Mouse (Mus musculus): Measurements from ENCODE around the gene Gss.

Gss gene

GRCm38 (mm10) chr2:155517455-155518423 lies 74.9 kb downstream of the Gss start, which contains the start of the genes Acss2 and Ggt7:
Acss2 (plus strand) TSS chr2:155517948.
Ggt7 (minus strand) TSS chr2:155518237.
- peak; percentile 95 for DNase-seq (ENCODE audit: low read depth, low spot score)

- DNase-seq (ENCODE audit: low read depth, low spot score): peak; percentile 42
Measured at GRCm38 (mm10) chr2:155515941-155516340, 76.7 kb downstream of the Gss start.

DNA sequence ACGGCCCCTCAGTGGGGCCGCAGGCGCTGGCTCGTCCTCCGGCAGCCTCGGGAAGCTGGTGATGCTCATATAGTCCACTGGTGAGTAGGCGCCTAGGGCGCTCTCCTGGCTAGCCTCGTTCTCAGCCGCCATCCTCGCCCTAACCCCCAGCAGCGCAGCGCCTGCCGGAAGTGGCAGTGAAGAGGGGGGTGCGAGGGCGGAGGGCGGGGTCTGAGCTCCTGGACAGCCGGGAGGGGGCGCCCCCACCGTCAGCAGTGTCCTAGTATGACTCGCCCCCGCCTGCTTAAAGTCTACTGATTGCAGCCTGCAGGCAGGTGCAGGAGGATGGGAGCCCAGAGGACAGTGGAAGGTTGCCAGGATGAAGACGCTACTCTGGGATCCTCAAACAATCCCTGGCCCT lies 77.9 kb downstream of the Gss start:
- no peak for DNase-seq (ENCODE audit: low read depth, low spot score)

DNA sequence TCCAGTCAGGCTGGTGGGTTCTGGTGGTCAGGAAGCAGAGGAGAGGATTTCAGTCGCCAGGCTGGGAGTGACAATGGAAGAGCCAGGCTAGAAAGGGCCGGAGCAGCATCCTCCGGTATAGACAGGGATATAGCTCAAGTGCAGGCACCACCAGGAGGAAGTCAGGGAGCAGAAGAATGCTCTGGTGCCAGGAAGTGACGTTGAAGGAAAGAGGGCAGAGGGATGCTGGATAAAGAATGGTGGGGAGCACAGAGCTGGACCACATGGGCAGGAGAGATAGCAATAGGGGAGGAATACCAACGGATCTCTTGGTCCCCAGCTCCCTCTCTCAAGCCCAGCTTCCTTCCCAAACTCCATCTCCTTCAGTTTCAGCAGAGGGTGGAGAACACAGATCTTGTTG lies 79.1 kb downstream of the Gss start:
- no peak for DNase-seq (ENCODE audit: low read depth, low spot score)
